Mouse (Mus musculus): Measurements from ENCODE around the gene Fbp1. TPM values are rescaled to one million over a fixed set of nuclear protein-coding genes. Genes with fewer than 3 reads are reported as not detected.
"Not testable (repeated sequence)": the region's sequence is repeated elsewhere in the genome, so short reads cannot be mapped to it uniquely, and the experiment has no call there.

The Fbp1 gene
- polyA plus RNA-seq, 1 experiment from 2014 or later, result 0.19 TPM

DNA sequence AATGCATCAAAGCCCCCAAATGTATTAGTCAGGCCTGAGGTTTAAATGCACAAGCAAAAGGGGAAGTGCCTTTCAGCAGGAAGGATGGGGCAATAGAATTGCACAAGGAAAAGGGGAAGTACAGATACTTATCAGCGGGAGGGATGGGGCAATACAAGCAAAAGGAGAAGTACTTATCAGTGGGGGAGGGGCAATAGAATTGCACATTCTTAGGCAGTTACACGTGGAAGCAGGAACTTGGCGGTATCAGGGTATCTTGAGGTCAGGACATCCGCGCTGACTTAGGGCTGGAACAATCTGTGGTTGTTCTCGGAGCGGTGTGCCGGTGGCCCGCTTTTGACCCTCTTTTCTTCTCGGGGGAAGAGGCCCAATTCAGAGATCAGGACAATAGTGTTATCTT, 28.8 kb downstream of the Fbp1 start:
- not testable (repeated sequence) for ATAC-seq (ENCODE audit: low FRiP score); H3K27ac ChIP-seq; H3K4me2 ChIP-seq (replicated peaks); H3K9ac ChIP-seq; H3K9me3 ChIP-seq (replicated peaks); H3K36me3 ChIP-seq; H3K27me3 ChIP-seq; H3K4me3 ChIP-seq; H3K4me1 ChIP-seq
- WGBS, result 85% methylated on average over 10 of the region's 10 CpGs

DNA sequence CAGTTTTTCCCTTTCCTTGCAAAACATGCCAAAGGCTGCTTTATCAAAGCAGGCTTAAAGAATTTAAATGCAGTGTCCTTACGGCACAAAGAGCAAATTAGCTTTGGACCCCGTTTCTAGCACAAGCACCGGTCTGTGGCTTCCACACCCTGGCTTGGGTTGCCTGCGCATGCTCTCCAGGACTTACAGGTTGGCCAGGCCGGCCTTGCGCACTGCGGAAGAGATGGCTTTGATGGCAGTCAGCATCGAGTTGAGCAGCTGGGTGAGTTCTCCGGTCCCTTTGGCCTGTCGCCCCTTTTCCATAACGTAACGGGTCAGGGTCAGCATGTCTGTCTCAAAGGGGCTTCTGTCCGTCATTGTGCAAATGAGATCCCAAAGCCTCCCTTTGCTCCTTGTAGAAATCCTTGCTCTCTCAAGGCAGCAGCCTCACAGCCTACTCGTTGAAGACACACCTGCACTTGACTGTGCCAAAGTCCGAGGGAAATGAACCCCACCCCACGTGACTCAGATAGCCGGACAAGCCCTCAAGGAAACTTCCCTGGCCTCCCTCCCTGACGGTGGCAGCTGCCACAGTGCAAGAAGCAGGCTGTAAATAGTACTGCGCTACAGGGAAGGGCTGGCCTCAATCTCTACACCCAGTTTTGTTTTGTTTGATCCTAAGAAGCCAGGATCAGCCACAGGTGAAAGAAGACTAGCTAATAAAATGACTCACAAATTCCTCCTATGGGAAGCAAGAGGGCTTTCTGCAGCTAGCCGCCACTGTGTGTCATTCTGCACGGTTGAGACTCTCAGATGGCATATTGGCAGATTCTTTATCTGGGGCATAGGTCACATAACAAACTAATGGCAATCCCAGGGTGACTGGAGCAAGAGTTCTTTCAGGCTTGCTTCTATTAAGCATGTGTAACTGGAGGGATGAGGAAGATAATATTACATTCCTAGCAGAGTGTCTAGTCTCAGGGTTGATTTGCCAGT, 29.9 kb downstream of the Fbp1 start, which contains the start of gene Fbp2:
Gene Fbp2, minus strand, starts transcription at position 482 of the 975 bp plus-strand sequence.
- WGBS, result 72% methylated on average over 21 of the region's 21 CpGs
- no peaks in the 10 kb centered on the region for H3K9me3 ChIP-seq (replicated peaks)
- no peak within 1 kb of the TSS for H3K4me2 ChIP-seq (replicated peaks)
- H3K27ac ChIP-seq, result no peak within 1 kb of the TSS
- H3K27me3 ChIP-seq, result no peaks in the 10 kb centered on the region
- H3K4me1 ChIP-seq, result no peaks in the 10 kb centered on the region
- no peak within 1 kb of the TSS for H3K4me3 ChIP-seq
- no peak within 1 kb of the TSS for H3K9ac ChIP-seq
- no peak for ATAC-seq (ENCODE audit: low FRiP score)
- H3K36me3 ChIP-seq, result no peaks in the 10 kb centered on the region

DNA sequence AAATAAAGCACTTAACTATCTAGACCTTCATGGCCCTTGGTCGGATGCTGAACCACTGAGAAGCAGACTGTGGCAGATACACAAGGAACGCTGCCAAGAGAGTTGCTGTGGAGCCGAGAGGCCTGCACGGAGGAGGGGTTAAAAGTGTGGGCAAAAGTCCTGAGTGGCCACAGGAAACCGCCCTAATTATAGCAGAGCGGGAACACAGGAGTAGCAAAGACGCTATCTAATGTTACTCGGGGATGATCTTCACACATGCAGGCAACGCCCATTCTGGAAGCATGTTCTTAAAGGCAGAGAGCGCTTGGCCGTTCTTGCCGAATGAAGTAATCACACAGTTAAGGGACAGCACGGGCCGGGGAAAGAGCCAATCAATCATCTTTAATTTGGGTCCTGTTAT, 31.2 kb downstream of the Fbp1 start:
- no peak for ATAC-seq (ENCODE audit: low FRiP score)

DNA sequence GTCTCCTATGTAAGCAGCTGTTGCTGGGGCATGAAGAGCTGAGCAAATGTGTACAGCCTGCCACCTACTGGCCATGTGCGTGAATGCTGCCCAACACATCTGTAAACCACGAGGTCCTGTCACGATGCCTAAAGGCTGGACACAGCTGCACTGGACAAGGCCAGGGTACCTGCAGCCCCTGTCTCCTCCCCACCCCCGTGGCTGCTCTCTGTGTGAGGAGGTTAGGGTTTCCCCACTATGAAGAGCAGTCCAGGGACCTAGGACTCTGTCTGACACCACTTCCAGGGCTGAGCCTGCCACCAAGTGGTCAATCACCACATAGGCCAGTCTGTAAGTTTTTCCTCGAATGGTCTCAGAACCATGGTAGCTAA, 31.8 kb downstream of the Fbp1 start:
- Histone ChIP-seq H3K27ac (no peak overlapping the region), H3K9ac (no peak overlapping the region), H3K4me2 (replicated peaks) (peak overlapping the region; percentile 50), H3K27me3 (no peaks in the 10 kb centered on the region), H3K9me3 (replicated peaks) (no peaks in the 10 kb centered on the region), H3K4me3 (peak overlapping the region; percentile 29), H3K36me3 (no peaks in the 10 kb centered on the region), H3K4me1 (no peaks in the 10 kb centered on the region)
- peak; percentile 93 for ATAC-seq (ENCODE audit: low FRiP score)
- WGBS, result 6% methylated on average over 5 of the region's 5 CpGs

More for the DNA sequence above, 31.2 kb downstream of the Fbp1 start:
- H3K27ac ChIP-seq, result no peak overlapping the region
- H3K4me2 ChIP-seq (replicated peaks), result no peak overlapping the region
- H3K27me3 ChIP-seq, result no peaks in the 10 kb centered on the region
- no peak overlapping the region for H3K4me3 ChIP-seq
- 88% methylated on average over 14 of the region's 14 CpGs for WGBS
- H3K9ac ChIP-seq, result no peak overlapping the region
- H3K9me3 ChIP-seq (replicated peaks), result no peaks in the 10 kb centered on the region
- no peaks in the 10 kb centered on the region for H3K36me3 ChIP-seq
- no peaks in the 10 kb centered on the region for H3K4me1 ChIP-seq

DNA sequence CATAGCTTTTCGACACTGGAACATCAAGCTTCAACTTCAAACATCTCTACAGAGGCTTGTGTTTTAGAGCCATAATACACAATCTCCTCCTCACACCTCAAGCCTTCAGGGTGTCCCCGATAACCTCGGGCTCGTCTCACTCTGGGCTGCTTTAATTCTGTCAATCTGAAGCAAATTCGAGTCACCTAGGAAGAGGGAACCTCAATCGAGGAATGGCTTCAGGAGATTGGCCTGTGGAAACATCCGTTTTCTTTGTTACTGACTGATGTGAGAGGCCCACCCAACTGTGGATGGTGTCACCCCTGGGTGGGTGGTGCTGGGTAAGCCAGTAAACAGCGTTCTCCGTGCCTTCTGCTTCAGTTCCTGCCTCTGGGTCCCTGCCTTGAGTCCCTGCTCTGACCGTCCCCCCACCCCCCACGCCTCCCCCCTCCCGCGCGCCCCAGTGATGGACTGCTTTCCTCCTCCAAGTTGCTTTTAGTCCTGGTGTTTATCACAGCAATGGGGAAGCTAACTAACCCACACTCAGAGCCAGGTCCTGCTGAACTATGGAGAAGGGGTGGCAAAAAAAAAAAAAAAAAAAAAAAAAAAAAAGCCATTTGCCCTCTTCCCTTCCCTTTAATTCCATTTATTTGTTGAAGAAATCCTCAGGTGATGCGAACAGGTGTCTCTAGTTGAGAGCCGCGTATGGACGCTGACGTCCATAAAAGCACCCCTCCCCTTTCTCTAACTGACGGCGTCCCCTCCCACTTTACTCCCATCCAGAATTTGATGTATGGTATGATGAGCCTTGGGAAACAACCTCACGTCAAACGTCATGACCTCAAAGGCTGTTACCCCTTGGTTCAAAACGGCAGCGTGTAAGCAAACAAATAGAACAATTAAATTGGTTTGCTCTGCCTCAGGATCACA, 32.4 kb downstream of the Fbp1 start:
- ATAC-seq (ENCODE audit: low FRiP score), result peak; percentile 55
- H3K9ac ChIP-seq, result no peak overlapping the region; the same call in 1 of the 2 replicates
- WGBS, result 34% methylated on average over 25 of the region's 25 CpGs

DNA sequence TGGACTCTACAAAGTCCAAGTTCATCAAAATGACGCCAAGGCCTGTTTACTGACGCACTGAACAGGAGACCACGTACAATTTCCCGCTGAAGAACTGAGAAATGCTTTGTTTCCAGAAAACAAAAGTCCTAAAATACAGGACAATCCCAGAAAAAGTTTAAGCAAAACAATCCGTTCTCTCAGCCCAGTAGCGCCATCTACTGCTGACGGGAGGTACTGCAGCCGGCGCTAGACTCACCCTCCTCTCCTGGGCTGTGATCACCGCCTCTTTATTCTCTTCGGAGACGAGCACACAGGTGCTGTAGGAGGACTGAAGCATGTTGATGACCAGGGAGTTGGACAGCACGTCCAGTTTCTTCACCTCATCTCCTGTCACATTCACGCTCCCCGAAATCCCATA, 33.4 kb downstream of the Fbp1 start:
- ATAC-seq (ENCODE audit: low FRiP score), result no peak
- Histone ChIP-seq H3K4me2 (replicated peaks) (0 out of 2 replicates have a peak overlapping the region, but pooled peaks have one; percentile 16), H3K9me3 (replicated peaks) (no peaks in the 10 kb centered on the region), H3K27me3 (no peaks in the 10 kb centered on the region), H3K9ac (no peak overlapping the region), H3K4me3 (no peak overlapping the region), H3K36me3 (no peaks in the 10 kb centered on the region), H3K27ac (no peak overlapping the region), H3K4me1 (no peaks in the 10 kb centered on the region)
- 12% methylated on average over 15 of the region's 15 CpGs for WGBS

More for the DNA sequence above, 32.4 kb downstream of the Fbp1 start:
- no peaks in the 10 kb centered on the region for H3K9me3 ChIP-seq (replicated peaks)
- no peak overlapping the region for H3K27ac ChIP-seq
- peak overlapping the region; percentile 29 for H3K4me3 ChIP-seq
- no peaks in the 10 kb centered on the region for H3K4me1 ChIP-seq
- H3K36me3 ChIP-seq, result no peaks in the 10 kb centered on the region
- H3K27me3 ChIP-seq, result no peaks in the 10 kb centered on the region
- H3K4me2 ChIP-seq (replicated peaks), result peak overlapping the region; percentile 50

DNA sequence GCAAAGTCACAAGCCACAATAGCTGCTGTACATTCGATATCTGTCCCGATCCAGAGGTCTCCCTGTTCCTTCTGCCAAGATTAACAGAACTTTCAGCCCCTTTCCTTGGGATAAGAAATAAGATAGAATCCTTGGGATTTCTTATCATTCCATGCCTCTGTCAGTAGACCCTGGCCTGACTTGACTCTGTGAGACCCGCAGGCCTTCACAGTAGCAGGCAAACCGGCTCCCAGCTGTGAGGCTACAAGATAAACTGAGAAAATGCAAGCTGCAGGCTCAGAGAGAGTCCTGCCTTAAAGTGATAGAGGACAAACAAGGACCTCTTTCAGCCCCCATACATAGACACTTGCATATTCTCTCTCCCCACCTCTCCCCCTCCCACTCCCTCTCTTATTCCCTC, 54.7 kb downstream of the Fbp1 start:
- Histone ChIP-seq H3K4me1 (no peaks in the 10 kb centered on the region), H3K4me3 (no peak overlapping the region), H3K4me2 (replicated peaks) (no peak overlapping the region), H3K27ac (no peak overlapping the region), H3K27me3 (no peaks in the 10 kb centered on the region), H3K36me3 (no peaks in the 10 kb centered on the region), H3K9ac (no peak overlapping the region), H3K9me3 (replicated peaks) (no peaks in the 10 kb centered on the region)
- ATAC-seq (ENCODE audit: low FRiP score), result no peak
- 35% methylated on average over 4 of the region's 4 CpGs for WGBS

DNA sequence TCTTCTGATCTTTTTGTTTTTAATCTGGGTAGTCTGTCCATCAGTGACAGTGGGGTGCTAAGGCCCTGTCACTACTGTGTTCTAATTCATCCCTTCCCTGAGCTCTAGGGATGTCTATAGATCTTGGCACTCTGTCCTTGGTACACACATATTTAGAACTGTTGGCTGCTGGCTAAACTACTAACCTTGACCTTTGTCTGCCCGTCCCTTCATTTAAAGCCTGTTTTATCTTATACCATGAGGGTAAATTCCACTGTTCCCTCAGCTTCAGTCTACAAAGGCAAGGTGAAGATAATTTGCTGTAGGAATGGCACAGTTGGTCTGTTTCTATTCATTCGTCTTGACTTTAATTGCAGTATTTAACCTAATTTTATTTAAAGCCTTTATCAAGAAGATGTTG, 55.8 kb downstream of the Fbp1 start:
- H3K27me3 ChIP-seq, result no peaks in the 10 kb centered on the region
- 82% methylated on average over 2 of the region's 2 CpGs for WGBS
- no peak overlapping the region for H3K4me3 ChIP-seq
- no peak overlapping the region for H3K9ac ChIP-seq
- no peak overlapping the region for H3K27ac ChIP-seq
- H3K36me3 ChIP-seq, result no peaks in the 10 kb centered on the region
- H3K4me1 ChIP-seq, result no peaks in the 10 kb centered on the region
- H3K9me3 ChIP-seq (replicated peaks), result no peaks in the 10 kb centered on the region
- H3K4me2 ChIP-seq (replicated peaks), result no peak overlapping the region
- ATAC-seq (ENCODE audit: low FRiP score), result no peak

DNA sequence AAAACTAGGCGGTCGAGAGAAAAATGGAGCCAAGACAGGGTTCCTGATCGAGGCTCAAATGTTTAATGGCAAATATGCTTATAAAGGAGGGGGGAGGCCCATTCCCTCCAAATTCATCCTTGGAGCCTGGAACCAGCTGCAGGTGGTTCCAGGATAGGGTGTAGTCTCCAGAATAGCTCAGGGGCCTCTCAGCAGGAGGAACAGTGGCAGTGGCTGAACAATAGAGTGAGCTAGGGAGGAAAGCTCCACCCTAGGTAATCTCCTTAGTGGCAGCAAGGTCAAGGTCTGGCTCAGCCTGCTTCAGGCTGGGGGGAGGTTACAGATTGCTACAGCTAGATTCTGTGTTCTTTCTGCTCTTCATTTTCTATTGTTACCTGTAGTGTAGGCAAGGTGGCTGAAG, 72.4 kb downstream of the Fbp1 start:
- not testable (repeated sequence) for H3K4me3 ChIP-seq; H3K27ac ChIP-seq; H3K27me3 ChIP-seq; H3K9ac ChIP-seq; H3K4me2 ChIP-seq (replicated peaks); ATAC-seq (ENCODE audit: low FRiP score); H3K36me3 ChIP-seq; H3K9me3 ChIP-seq (replicated peaks); H3K4me1 ChIP-seq
- WGBS, result 87% methylated on average over 3 of the region's 3 CpGs

Other genes with a start within 250 kb of the Fbp1 start
- gene Platr25, start 127.6 kb downstream of the Fbp1 start, polyA plus RNA-seq (2016; fragmentation: Nextera tagmentation; extraction: Ambion mirVana), result 32.9 and 33.3 TPM in 2 replicates
- 11.2 and 12.8 TPM in 2 replicates for gene Gm5141, start 102.5 kb downstream of the Fbp1 start, polyA plus RNA-seq (2016; fragmentation: Nextera tagmentation; extraction: Ambion mirVana)
- 0.29 and 0.36 TPM in 2 replicates for gene Fbp2, start 29.9 kb downstream of the Fbp1 start, polyA plus RNA-seq (2016; fragmentation: Nextera tagmentation; extraction: Ambion mirVana)
- 47.6 and 68.4 TPM in 2 replicates for gene 2010111I01Rik, start 76.6 kb upstream of the Fbp1 start, polyA plus RNA-seq (2016; fragmentation: Nextera tagmentation; extraction: Ambion mirVana)

Data from hindbrain, embryonic 12.5 days (tissue).